Mouse (Mus musculus) limb, embryonic 13.5 days (tissue): ENCODE data around the gene Cep85l. TPM values are rescaled to one million over a fixed set of nuclear protein-coding genes. Genes with fewer than 3 reads are reported as not detected.

Experiments used
- ATAC-seq: fragments of 200-750 bp; cut with Nextera tagmentation; 2 replicates; pipeline ENCODE4 v1.8.0; 2017; ENCODE audit warnings: low read depth, moderate number of reproducible peaks, moderate TSS enrichment; ENCODE audit not compliant: low FRiP score
- H3K27ac ChIP-seq: fragments of 300-500 bp; sonication (generic); 2 replicates; pipeline ENCODE4 v1.5.1; 2015; ENCODE audit warnings: inconsistent platforms, mild to moderate bottlenecking, moderate library complexity
- H3K27me3 ChIP-seq: fragments of 300-500 bp; sonication (generic); 2 replicates; pipeline ENCODE4 v1.6.1; 2015; ENCODE audit warnings: mild to moderate bottlenecking, inconsistent platforms
- H3K36me3 ChIP-seq: fragments of 300-500 bp; sonication (generic); 2 replicates; pipeline ENCODE4 v1.6.1; 2015; ENCODE audit warnings: inconsistent platforms, mild to moderate bottlenecking, moderate library complexity
- H3K4me1 ChIP-seq: fragments of 300-500 bp; sonication (generic); 2 replicates; pipeline ENCODE4 v1.6.1; 2015; ENCODE audit warnings: inconsistent platforms
- H3K4me2 ChIP-seq: fragments of 300-500 bp; sonication (generic); replicated peaks from 2 replicates; pipeline ENCODE4 v1.6.1; 2015; ENCODE audit warnings: inconsistent platforms, mild to moderate bottlenecking, moderate library complexity
- H3K4me3 ChIP-seq: fragments of 300-500 bp; sonication (generic); 2 replicates; pipeline ENCODE4 v1.5.1; 2015; ENCODE audit warnings: moderate library complexity, mild to moderate bottlenecking, inconsistent platforms
- H3K9ac ChIP-seq: fragments of 300-500 bp; sonication (generic); 2 replicates; pipeline ENCODE4 v1.6.1; 2015; ENCODE audit warnings: mild to moderate bottlenecking, inconsistent platforms
- H3K9me3 ChIP-seq: fragments of 300-500 bp; sonication (generic); 2 replicates; pipeline ENCODE4 v1.6.1; 2016; ENCODE audit warnings: inconsistent platforms
- WGBS: fragments of 180-500 bp; shearing (Covaris S2); methylation state at CpG from one replicate; pipeline ENCODE4 v1.1.7; 2015; 5-methylcytosine and 5-hydroxymethylcytosine counted together
- polyA plus RNA-seq: library from polyadenylated mRNA; unstranded; fragments of >200 nt; fragmentation: Nextera tagmentation; extraction: Ambion mirVana; gene quantifications from 2 replicates; pipeline ENCODE4 v1.2.1, GENCODE M21; 2015

Gene Cep85l
- polyA plus RNA-seq, 1 experiment from 2014 or later: 8.5 TPM

DNA sequence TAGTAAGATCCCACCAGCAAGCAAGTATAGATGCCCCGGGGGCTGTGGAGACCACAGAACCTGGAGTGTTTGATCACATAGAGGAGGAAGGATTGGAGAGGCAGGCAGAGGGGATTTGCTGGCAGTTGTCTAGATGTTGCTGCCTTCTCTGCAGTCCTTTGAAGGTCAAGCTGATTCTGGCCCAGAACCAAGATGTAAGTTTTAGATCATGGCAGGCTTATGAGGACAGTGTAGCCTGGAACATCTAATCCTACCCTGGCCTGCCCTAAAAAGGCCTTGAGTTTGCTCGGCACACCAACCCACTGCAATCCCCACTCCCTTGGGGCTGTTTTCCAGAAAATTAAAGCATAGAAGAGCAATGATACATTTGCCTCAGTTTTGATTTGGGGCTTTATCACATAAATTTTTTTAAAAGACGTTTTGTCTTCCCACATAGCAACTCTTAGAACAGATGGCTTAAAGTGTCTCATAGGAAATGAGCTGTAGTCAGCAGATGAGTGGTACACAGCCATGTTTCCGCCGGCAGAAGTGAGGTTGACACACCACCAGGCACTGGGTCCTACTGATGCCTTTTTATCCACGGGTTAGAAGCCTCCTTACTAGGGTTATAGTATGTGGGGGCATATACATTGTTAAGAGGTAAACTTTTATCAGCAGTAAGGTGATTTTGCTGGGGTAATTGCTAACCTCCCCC, 8.6 kb upstream of the Cep85l start:
- no peak overlapping the region for H3K27ac ChIP-seq
- H3K4me1 ChIP-seq: peaks cover 3% of the 10 kb centered on the region; the same call in 1 of the 2 replicates
- H3K27me3 ChIP-seq: no peaks in the 10 kb centered on the region
- no peak overlapping the region for H3K4me2 ChIP-seq
- 63% methylated on average over 6 of the region's 6 CpGs for WGBS
- no peaks in the 10 kb centered on the region for H3K36me3 ChIP-seq
- ATAC-seq: no peak
- H3K9ac ChIP-seq: no peak overlapping the region
- H3K9me3 ChIP-seq: no peaks in the 10 kb centered on the region
- H3K4me3 ChIP-seq: no peak overlapping the region

GRCm38 (mm10) chr10:53385438-53385837, 5.7 kb upstream of the Cep85l start:
- H3K4me3 ChIP-seq: no peak overlapping the region
- H3K9me3 ChIP-seq: no peaks in the 10 kb centered on the region
- ATAC-seq: no peak
- no peaks in the 10 kb centered on the region for H3K27me3 ChIP-seq
- no peak overlapping the region for H3K9ac ChIP-seq
- H3K27ac ChIP-seq: no peak overlapping the region
- peaks cover 3% of the 10 kb centered on the region; the same call in 1 of the 2 replicates for H3K4me1 ChIP-seq
- H3K36me3 ChIP-seq: no peaks in the 10 kb centered on the region
- 77% methylated on average over 5 of the region's 5 CpGs for WGBS
- H3K4me2 ChIP-seq: no peak overlapping the region

DNA sequence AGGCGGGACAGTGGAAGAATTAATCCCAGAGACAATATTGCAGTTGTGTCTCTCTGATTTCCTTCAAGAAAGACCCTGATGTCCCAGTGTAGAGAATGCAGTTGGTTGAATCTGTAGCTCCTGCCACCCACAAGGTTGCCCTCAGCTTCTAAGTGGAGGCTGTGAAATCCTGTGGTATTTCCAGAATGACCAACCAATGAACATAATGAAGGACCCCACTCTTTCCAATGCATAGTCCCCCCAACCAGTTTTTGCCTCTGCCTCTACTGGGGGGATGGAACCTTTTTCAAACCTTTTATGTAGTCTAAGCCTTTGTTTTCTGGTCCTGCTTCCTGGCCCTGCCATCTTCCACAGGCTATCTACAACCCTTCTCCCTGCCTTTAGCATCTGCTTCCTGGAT, 5.1 kb upstream of the Cep85l start:
- WGBS: 89% methylated on average over 1 of the region's 1 CpGs
- Histone ChIP-seq H3K36me3 (no peaks in the 10 kb centered on the region), H3K27me3 (no peaks in the 10 kb centered on the region), H3K9me3 (no peaks in the 10 kb centered on the region), H3K27ac (no peak overlapping the region), H3K4me3 (no peak overlapping the region), H3K4me2 (no peak overlapping the region), H3K4me1 (peaks cover 6% of the 10 kb centered on the region; the same call in 1 of the 2 replicates), H3K9ac (no peak overlapping the region)
- no peak for ATAC-seq

DNA sequence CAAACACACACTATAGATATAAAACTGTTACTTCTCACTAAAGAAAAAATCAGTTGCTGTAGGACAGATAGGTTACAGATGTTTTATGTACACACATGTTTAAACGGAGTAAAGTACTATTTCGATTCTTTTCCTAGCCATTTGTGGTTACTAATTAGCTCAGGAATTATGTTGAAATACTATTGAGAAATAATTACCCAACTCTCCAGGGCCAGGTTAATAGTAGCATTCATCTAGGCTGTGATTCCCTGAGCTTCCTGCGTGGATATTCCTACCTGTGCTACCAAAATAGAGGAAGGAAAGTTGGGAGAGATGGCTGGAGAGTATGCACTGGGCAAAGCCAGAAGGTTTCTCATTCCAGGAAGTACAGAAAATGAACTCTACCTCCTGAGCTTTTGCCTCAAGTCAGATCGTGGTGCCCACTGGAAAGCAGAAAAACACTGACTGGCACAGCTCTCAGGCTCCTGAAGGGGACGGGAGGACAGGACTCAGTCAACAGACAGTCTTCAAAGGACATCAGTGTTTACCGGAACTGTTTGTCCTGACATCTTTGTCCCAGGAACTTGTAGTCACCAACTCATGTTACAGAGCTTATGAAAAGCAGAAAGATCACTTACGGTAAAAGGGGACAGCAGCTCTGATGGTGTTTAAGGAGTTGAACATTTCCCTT, 3.1 kb upstream of the Cep85l start:
- no peak overlapping the region for H3K4me3 ChIP-seq
- H3K9me3 ChIP-seq: no peaks in the 10 kb centered on the region
- no peaks in the 10 kb centered on the region for H3K27me3 ChIP-seq
- no peak overlapping the region for H3K9ac ChIP-seq
- ATAC-seq: no peak
- no peak overlapping the region for H3K4me2 ChIP-seq
- no peaks in the 10 kb centered on the region for H3K36me3 ChIP-seq
- peaks cover 10% of the 10 kb centered on the region for H3K4me1 ChIP-seq
- WGBS: 60% methylated on average over 7 of the region's 7 CpGs
- no peak overlapping the region for H3K27ac ChIP-seq

- peaks cover 22% of the 10 kb centered on the region for H3K4me1 ChIP-seq
- H3K9ac ChIP-seq: peak overlapping the region; percentile 98
- WGBS: under 1% methylated on average over 59 of the region's 59 CpGs
- no peaks in the 10 kb centered on the region for H3K9me3 ChIP-seq
- H3K4me3 ChIP-seq: peak overlapping the region; percentile 83
- peak overlapping the region; percentile 72 for H3K4me2 ChIP-seq
- no peaks in the 10 kb centered on the region for H3K27me3 ChIP-seq
- H3K36me3 ChIP-seq: no peaks in the 10 kb centered on the region
- peak overlapping the region; percentile 99 for H3K27ac ChIP-seq
- peak; percentile 89 for ATAC-seq
Measured at GRCm38 (mm10) chr10:53378981-53379708, 602 bp downstream of the Cep85l start.

- Histone ChIP-seq H3K4me2 (peak overlapping the region; percentile 72), H3K27ac (no peak overlapping the region), H3K36me3 (0 out of 2 replicates have a peak, but pooled peaks cover 2% of the 10 kb centered on the region), H3K9me3 (peaks cover 4% of the 10 kb centered on the region; the same call in 1 of the 2 replicates), H3K9ac (peak overlapping the region; percentile 98), H3K4me3 (peak overlapping the region; percentile 83), H3K4me1 (peaks cover 22% of the 10 kb centered on the region), H3K27me3 (no peaks in the 10 kb centered on the region)
- WGBS: 72% methylated on average over 6 of the region's 6 CpGs
- ATAC-seq: no peak
Measured at GRCm38 (mm10) chr10:53378296-53378695, 1.5 kb downstream of the Cep85l start.

DNA sequence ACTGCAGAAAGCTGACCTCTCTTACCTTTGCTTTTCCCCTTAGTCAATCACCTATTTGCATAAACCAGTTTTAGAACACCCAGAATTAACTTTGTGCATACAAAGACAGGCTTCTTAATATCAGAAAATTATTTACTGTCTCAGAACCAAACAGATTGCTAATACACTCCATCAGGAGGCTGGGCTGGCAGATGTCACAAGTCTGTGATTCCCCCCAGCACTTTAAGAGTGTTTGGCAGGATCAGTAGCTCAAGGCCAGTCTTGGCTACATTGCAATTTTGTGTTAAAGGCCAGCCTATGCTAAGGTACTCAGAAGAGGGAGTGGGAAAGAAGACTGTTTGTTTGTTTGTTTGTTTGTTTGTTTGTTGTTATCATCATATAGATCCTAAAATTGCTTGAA, 2.7 kb downstream of the Cep85l start:
- Histone ChIP-seq H3K9ac (no peak overlapping the region), H3K4me2 (peak overlapping the region; percentile 45)
- ATAC-seq: no peak

GRCm38 (mm10) chr10:53373885-53374578, 5.7 kb downstream of the Cep85l start:
- H3K4me1 ChIP-seq: peaks cover 18% of the 10 kb centered on the region
- H3K27me3 ChIP-seq: no peaks in the 10 kb centered on the region
- peaks cover 17% of the 10 kb centered on the region for H3K9me3 ChIP-seq
- no peak for ATAC-seq
- H3K4me2 ChIP-seq: no peak overlapping the region
- peaks cover 16% of the 10 kb centered on the region for H3K36me3 ChIP-seq
- H3K4me3 ChIP-seq: no peak overlapping the region
- 88% methylated on average over 6 of the region's 6 CpGs for WGBS
- H3K27ac ChIP-seq: no peak overlapping the region
- H3K9ac ChIP-seq: no peak overlapping the region

More for the DNA sequence above, 2.7 kb downstream of the Cep85l start:
- peaks cover 7% of the 10 kb centered on the region for H3K9me3 ChIP-seq
- H3K4me3 ChIP-seq: no peak overlapping the region
- no peak overlapping the region for H3K27ac ChIP-seq
- H3K4me1 ChIP-seq: peaks cover 22% of the 10 kb centered on the region
- H3K36me3 ChIP-seq: 0 out of 2 replicates have a peak, but pooled peaks cover 3% of the 10 kb centered on the region
- H3K27me3 ChIP-seq: no peaks in the 10 kb centered on the region

DNA sequence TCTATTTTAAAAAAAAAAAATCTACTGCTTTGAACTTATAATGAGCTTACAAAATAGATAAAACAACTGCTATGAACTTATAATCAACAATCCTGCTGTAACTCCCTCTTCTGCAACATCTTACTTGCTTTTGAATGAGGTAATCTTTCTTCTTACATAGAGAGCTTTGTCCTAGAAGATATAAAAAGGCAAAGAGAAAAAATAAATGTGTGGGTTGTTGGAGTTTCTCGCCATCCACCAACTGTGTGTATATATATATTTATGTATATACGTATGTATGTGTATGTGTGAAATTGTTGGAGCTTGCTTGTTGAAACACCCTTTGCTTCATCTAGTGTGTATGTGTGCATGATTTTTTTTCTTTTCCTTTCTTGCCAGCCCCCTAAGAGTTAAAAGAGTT, 12.5 kb downstream of the Cep85l start:
- Histone ChIP-seq H3K4me3 (no peak overlapping the region), H3K9me3 (peaks cover 10% of the 10 kb centered on the region), H3K27me3 (no peaks in the 10 kb centered on the region), H3K9ac (no peak overlapping the region), H3K4me1 (no peaks in the 10 kb centered on the region), H3K36me3 (peaks cover 22% of the 10 kb centered on the region), H3K4me2 (no peak overlapping the region), H3K27ac (no peak overlapping the region)
- WGBS: 91% methylated on average over 2 of the region's 2 CpGs
- no peak for ATAC-seq

GRCm38 (mm10) chr10:53364311-53364710, 15.4 kb downstream of the Cep85l start:
- Histone ChIP-seq H3K4me3 (no peak overlapping the region), H3K4me1 (no peaks in the 10 kb centered on the region), H3K4me2 (no peak overlapping the region), H3K27ac (no peak overlapping the region), H3K9me3 (no peaks in the 10 kb centered on the region), H3K27me3 (no peaks in the 10 kb centered on the region), H3K36me3 (peaks cover 11% of the 10 kb centered on the region), H3K9ac (no peak overlapping the region)
- ATAC-seq: no peak

GRCm38 (mm10) chr10:53359016-53359415, 20.7 kb downstream of the Cep85l start:
- H3K27ac ChIP-seq: no peak overlapping the region
- H3K4me3 ChIP-seq: no peak overlapping the region
- WGBS: 90% methylated on average over 3 of the region's 3 CpGs
- no peak for ATAC-seq
- no peaks in the 10 kb centered on the region for H3K27me3 ChIP-seq
- peaks cover 32% of the 10 kb centered on the region for H3K36me3 ChIP-seq
- H3K9ac ChIP-seq: no peak overlapping the region
- H3K4me1 ChIP-seq: no peaks in the 10 kb centered on the region
- H3K4me2 ChIP-seq: no peak overlapping the region
- no peaks in the 10 kb centered on the region for H3K9me3 ChIP-seq

DNA sequence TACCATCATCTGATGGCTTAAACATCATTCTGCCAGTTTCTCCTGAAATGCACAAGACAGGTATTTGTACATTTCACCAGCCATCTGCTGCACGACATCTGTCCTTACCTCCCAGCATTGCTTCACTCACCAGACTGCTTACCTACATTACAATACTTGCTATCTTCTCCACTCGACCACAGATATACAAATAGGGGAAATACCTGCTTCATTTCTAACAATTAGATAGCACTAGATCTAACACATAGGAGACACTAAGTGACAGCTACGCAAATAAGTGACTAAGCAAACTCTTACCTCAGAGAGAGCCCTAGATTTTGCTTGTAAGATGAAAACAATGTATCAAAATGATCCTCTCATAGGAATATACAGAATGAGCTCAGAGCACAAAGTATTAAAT, 26.1 kb downstream of the Cep85l start:
- Histone ChIP-seq H3K4me3 (no peak overlapping the region), H3K27me3 (no peaks in the 10 kb centered on the region), H3K4me1 (peaks cover 15% of the 10 kb centered on the region), H3K9ac (no peak overlapping the region), H3K9me3 (no peaks in the 10 kb centered on the region), H3K4me2 (no peak overlapping the region), H3K27ac (no peak overlapping the region), H3K36me3 (peaks cover 29% of the 10 kb centered on the region)
- ATAC-seq: no peak
- WGBS: 82% methylated on average over 3 of the region's 3 CpGs
